Mouse (Mus musculus) T-helper 17 cell (primary cell): ENCODE measurements at regions not wholly inside any gene's neighbourhood (a gene's known extent, or its start where the extent isn't known, plus 50 kb on each side); places are given as distances from the start of the nearest gene placed in this dataset.

Source experiments
- in situ Hi-C, 2 experiments: fragments of 300-600 bp; cut with MboI, MseI; formaldehyde crosslinking; loops; 1 replicate in 1 of 2; 2 replicates in 1 of 2; pipeline ENCODE4 v1.15.1; 2025; ENCODE audit warnings: high pct_unique_total_duplicates in 2 of 2

DNA sequence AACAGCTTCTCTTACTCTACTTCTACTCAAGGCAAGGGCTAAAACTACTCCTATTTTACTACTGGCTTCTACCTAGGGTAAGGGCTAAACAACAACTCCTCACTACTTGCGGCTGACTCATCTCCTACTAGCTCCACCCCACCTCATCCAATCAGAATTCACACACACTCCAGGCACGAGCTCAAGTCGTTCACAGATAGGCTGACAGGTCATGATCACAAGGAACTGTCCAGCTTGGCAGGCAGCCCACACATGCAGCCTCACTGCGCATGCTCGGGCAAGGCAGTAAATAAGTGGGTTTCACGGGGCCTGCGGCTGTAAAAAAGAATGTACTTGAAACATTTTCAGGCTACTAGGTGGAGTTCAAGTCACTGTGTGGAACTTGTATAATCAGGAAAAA is 197.6 kb downstream of the Ccdc50 start:
- in situ Hi-C loops: loop anchor here in 1 of 2 experiments (10.0 kb wide), 1 partner anchor 1292 kb away; no protein-coding TSS in a partner anchor

DNA sequence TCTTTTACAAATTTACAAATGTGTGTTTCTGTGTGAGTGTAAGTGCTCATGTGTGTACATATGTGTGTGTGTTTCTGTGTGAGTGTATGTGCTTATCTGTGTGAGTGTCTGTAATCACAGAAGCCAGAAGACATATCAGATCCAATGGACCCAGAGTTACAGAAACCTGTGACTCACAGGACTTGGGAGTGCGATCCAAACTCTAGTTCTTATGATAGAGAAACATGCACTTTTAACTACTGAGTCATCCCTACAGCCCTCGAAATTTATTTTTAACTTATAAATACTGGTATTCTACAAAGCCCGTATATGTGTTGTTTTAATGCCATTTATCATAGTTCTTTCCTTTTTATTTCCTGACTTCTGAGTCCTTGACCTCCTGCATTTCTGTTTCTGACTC is 220.7 kb downstream of the Ccdc50 start:
- in situ Hi-C loops: no loop called here

DNA sequence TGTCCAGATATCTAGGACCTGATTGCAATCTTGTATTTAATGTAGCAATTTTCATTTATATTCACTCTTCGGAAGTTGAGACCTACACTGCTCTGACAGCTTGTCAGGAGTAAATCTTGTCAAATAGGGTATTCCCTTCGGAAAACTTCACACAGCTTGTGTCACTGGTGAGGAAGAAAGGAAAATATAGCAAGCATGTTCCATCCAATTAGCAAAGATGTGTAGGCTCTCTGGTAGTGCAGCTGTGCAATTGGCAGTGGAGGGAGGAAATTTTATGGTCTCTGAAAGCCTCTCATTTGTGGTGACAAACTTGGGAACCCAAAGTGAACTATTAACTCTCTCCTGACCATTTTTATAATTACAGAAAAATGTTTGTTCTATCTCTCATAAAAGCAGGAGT is 252.6 kb downstream of the Ccdc50 start:
- in situ Hi-C loops: no loop called here

DNA sequence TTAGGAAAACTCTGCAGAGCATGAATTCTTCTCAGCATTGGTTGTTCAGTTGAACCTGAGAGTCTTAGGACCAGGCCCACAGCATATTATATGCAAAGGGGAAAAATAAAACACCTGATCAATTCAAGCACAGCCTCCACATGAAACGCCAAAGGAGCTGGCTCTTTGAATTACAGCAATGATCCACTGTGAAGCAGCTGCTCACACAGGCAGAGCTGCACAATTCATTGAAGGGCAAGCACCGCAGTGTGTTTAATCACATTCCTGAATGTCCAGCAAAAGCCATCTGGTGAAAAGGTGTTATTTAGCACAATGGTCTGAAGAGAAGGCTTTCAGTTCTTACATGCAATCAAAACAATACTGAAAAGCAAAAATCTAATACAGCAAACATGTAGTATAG is 289.6 kb downstream of the Ccdc50 start:
- in situ Hi-C loops: no loop called here

DNA sequence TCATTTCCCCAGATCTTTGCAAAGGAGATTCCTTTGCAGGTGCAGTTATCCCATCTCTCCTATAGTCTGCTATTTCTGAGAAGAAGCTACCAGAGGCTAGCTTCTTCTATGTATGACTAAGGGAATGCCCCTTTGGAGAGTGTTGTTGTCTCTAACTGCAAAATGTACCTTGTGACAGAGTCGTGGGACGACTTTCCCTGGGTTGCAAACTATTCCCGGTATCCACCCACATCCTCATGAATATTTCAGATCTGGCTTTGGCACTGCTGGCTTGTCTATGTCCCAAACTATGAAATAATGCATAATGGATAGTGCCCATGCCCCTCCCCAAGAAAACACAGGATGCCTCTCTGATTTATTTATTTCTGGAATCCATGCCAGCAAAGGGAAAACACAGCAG is 294.3 kb downstream of the Ccdc50 start:
- in situ Hi-C loops: no loop called here

DNA sequence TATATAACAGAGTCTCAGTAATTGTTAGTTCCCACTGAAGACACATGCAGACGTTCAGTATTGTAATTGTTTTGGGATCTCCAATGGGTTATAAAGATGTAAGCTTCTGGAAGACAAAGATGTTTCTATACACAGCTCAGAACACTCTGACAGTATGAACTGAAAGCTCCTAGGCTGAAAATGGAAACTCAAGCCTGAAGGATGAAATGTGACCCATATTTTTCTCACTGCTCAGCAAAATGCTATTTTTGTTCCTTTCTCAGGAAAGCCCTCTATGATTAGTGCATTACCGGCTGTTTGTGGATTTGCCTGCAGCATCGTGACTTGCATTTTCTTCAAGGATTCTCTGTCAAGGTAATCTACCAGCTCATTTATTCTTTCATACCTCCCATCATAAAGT is 295.2 kb downstream of the Ccdc50 start:
- in situ Hi-C loops: no loop called here

DNA sequence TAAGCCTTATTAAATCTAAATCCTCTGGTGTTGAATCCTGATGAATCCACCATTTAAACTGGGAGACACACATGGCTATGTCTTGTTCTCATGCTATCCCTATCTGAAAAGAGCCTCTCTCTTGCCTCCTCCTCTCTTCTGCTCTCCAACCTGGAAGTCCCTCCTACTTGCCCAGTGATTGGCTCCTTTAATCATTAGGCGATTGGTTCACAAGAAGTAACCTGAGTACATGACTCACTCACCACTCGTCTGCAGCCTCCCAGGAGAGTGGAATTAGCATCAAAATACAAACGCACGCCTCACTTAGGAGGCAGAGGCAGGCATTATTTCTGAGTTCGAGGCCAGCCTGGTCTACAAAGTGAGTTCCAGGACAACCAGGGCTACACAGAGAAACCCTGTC is 321.3 kb downstream of the Ccdc50 start:
- in situ Hi-C loops: loop anchor here in 1 of 2 experiments (10.0 kb wide), 1 partner anchor 1625 kb away; no protein-coding TSS in a partner anchor

DNA sequence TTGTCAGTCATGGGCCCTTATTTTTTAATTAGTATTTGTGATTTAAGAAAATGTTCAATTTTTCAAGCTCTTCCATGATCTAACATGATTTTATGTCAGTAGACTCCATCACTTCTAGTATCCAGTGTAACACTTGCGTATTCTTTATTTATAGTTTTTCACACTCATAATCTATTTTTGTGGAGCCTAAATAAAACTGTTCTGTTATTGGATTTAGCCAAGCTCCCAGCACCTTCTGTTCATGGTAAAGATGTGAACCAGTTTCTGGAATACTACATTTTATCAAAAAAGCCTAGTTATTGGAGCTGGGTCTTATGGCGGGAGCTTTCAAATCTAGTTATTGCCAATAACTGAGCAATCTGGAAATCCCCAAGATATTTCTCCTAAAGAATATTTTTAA is 334.8 kb downstream of the Ccdc50 start:
- in situ Hi-C loops: no loop called here
